Mouse (Mus musculus) E14TG2a.4 (cell line): Measurements from ENCODE around the gene Mef2d.

ENCODE experiments used
- CTCF ChIP-seq: conservative IDR thresholded peaks from 2 replicates; pipeline ENCODE4 v1.5.1; 2014; ENCODE audit warnings: low read length
- NANOG ChIP-seq: IDR thresholded peaks from 2 replicates; pipeline ENCODE4 v1.6.1; 2014; ENCODE audit warnings: borderline replicate concordance, low read length, mixed read lengths

GRCm38 (mm10) chr3:88206901-88207371, 64.8 kb downstream of the Mef2d start:
- TF ChIP-seq NANOG = no peak
- TF ChIP-seq CTCF = no peak
